Mouse (Mus musculus): ENCODE data around the gene Sema5b.

GRCm38 (mm10) chr16:35664847-35665246, 123.9 kb downstream of the Sema5b start:
- TF ChIP-seq CTCF (IDR thresholded peaks at IDR 0.05; ENCODE audit: low read depth) (no peak), EP300 (IDR thresholded peaks at IDR 0.05; ENCODE audit: low read depth) (no peak)

Measured in liver, embryonic 14.5 days (tissue).